Mouse (Mus musculus): ENCODE data around the gene Fbxl3. TPM values are rescaled to one million over a fixed set of nuclear protein-coding genes. Genes with fewer than 3 reads are reported as not detected.

Gene Fbxl3
- 24.0 and 25.2 TPM in 2 replicates for polyA plus RNA-seq (2014; fragmentation: Nextera tagmentation; extraction: Ambion mirVana)

GRCm38 (mm10) chr14:103099238-103099933, at the start of gene Fbxl3:
Gene Fbxl3, minus strand, starts transcription at chr14:103099566.
- no peaks in the 10 kb centered on the region for H3K4me1 ChIP-seq (ENCODE audit: control insufficient read depth, insufficient read depth, low read length)
- peak within 1 kb of the TSS; percentile 99 for H3K9ac ChIP-seq (ENCODE audit: low read length)
- ATAC-seq (ENCODE audit: insufficient number of reproducible peaks, low FRiP score, low TSS enrichment, low read depth), result peak; percentile 95
- peak within 1 kb of the TSS; percentile 99 for H3K27ac ChIP-seq (replicated peaks; ENCODE audit: low read depth, low read length)
- H3K27me3 ChIP-seq (ENCODE audit: control insufficient read depth, insufficient read depth, low read length), result no peaks in the 10 kb centered on the region
- peak; percentile 90 for DNase-seq (ENCODE audit: low spot score)
- WGBS, result under 1% methylated on average over 86 of the region's 88 CpGs
- peak within 1 kb of the TSS; percentile 62 for H3K4me2 ChIP-seq (ENCODE audit: low read depth, severe bottlenecking)
- H3K36me3 ChIP-seq (ENCODE audit: control insufficient read depth, insufficient read depth, low read length), result no peaks in the 10 kb centered on the region; the same call in 1 of the 2 replicates
- peak within 1 kb of the TSS; percentile 85 for H3K4me3 ChIP-seq (ENCODE audit: low read depth, low read length)
- no peaks in the 10 kb centered on the region for H3K9me3 ChIP-seq (ENCODE audit: control insufficient read depth, low read length)

- Histone ChIP-seq H3K9me3 (ENCODE audit: control insufficient read depth, low read length) (no peaks in the 10 kb centered on the region), H3K27me3 (ENCODE audit: control insufficient read depth, insufficient read depth, low read length) (no peaks in the 10 kb centered on the region), H3K27ac (replicated peaks; ENCODE audit: low read depth, low read length) (no peak overlapping the region), H3K9ac (ENCODE audit: low read length) (no peak overlapping the region), H3K36me3 (ENCODE audit: control insufficient read depth, insufficient read depth, low read length) (peaks cover 8% of the 10 kb centered on the region; the same call in 1 of the 2 replicates), H3K4me2 (ENCODE audit: low read depth, severe bottlenecking) (no peak overlapping the region), H3K4me1 (ENCODE audit: control insufficient read depth, insufficient read depth, low read length) (no peaks in the 10 kb centered on the region), H3K4me3 (ENCODE audit: low read depth, low read length) (no peak overlapping the region)
- DNase-seq (ENCODE audit: low spot score), result no peak
- no peak for ATAC-seq (ENCODE audit: insufficient number of reproducible peaks, low FRiP score, low TSS enrichment, low read depth)
- WGBS, result 78% methylated on average over 2 of the region's 2 CpGs
Observed at GRCm38 (mm10) chr14:103131991-103132390, 32.6 kb upstream of the Fbxl3 start.

- Histone ChIP-seq H3K36me3 (ENCODE audit: control insufficient read depth, insufficient read depth, low read length) (peaks cover 9% of the 10 kb centered on the region), H3K27me3 (ENCODE audit: control insufficient read depth, insufficient read depth, low read length) (no peaks in the 10 kb centered on the region), H3K9me3 (ENCODE audit: control insufficient read depth, low read length) (no peaks in the 10 kb centered on the region), H3K4me2 (ENCODE audit: low read depth, severe bottlenecking) (no peak overlapping the region), H3K4me3 (ENCODE audit: low read depth, low read length) (no peak overlapping the region), H3K9ac (ENCODE audit: low read length) (no peak overlapping the region), H3K4me1 (ENCODE audit: control insufficient read depth, insufficient read depth, low read length) (no peaks in the 10 kb centered on the region), H3K27ac (replicated peaks; ENCODE audit: low read depth, low read length) (no peak overlapping the region)
- ATAC-seq (ENCODE audit: insufficient number of reproducible peaks, low FRiP score, low TSS enrichment, low read depth) (no peak), DNase-seq (ENCODE audit: low spot score) (no peak)
- 89% methylated on average over 6 of the region's 6 CpGs for WGBS
Observed at GRCm38 (mm10) chr14:103125756-103126155, 26.4 kb upstream of the Fbxl3 start.

GRCm38 (mm10) chr14:103114994-103115670, 15.8 kb upstream of the Fbxl3 start:
- DNase-seq (ENCODE audit: low spot score), result no peak

GRCm38 (mm10) chr14:103112606-103113363, 13.4 kb upstream of the Fbxl3 start:
- DNase-seq (ENCODE audit: low spot score) (no peak), ATAC-seq (ENCODE audit: insufficient number of reproducible peaks, low FRiP score, low TSS enrichment, low read depth) (no peak)
- H3K36me3 ChIP-seq (ENCODE audit: control insufficient read depth, insufficient read depth, low read length), result peaks cover 8% of the 10 kb centered on the region; the same call in 1 of the 2 replicates
- no peak overlapping the region for H3K4me3 ChIP-seq (ENCODE audit: low read depth, low read length)
- H3K9ac ChIP-seq (ENCODE audit: low read length), result no peak overlapping the region
- no peak overlapping the region for H3K4me2 ChIP-seq (ENCODE audit: low read depth, severe bottlenecking)
- no peaks in the 10 kb centered on the region for H3K9me3 ChIP-seq (ENCODE audit: control insufficient read depth, low read length)
- no peaks in the 10 kb centered on the region for H3K27me3 ChIP-seq (ENCODE audit: control insufficient read depth, insufficient read depth, low read length)
- H3K4me1 ChIP-seq (ENCODE audit: control insufficient read depth, insufficient read depth, low read length), result no peaks in the 10 kb centered on the region
- WGBS, result 88% methylated on average over 3 of the region's 3 CpGs
- no peak overlapping the region for H3K27ac ChIP-seq (replicated peaks; ENCODE audit: low read depth, low read length)

More at GRCm38 (mm10) chr14:103114994-103115670, 15.8 kb upstream of the Fbxl3 start:
- no peak overlapping the region for H3K9ac ChIP-seq (ENCODE audit: low read length)
- H3K4me2 ChIP-seq (ENCODE audit: low read depth, severe bottlenecking), result no peak overlapping the region
- 92% methylated on average over 3 of the region's 3 CpGs for WGBS
- H3K9me3 ChIP-seq (ENCODE audit: control insufficient read depth, low read length), result no peaks in the 10 kb centered on the region
- no peaks in the 10 kb centered on the region for H3K4me1 ChIP-seq (ENCODE audit: control insufficient read depth, insufficient read depth, low read length)
- H3K4me3 ChIP-seq (ENCODE audit: low read depth, low read length), result no peak overlapping the region
- ATAC-seq (ENCODE audit: insufficient number of reproducible peaks, low FRiP score, low TSS enrichment, low read depth), result no peak
- peaks cover 14% of the 10 kb centered on the region; the same call in 1 of the 2 replicates for H3K36me3 ChIP-seq (ENCODE audit: control insufficient read depth, insufficient read depth, low read length)
- H3K27ac ChIP-seq (replicated peaks; ENCODE audit: low read depth, low read length), result no peak overlapping the region
- no peaks in the 10 kb centered on the region for H3K27me3 ChIP-seq (ENCODE audit: control insufficient read depth, insufficient read depth, low read length)

- no peaks in the 10 kb centered on the region for H3K27me3 ChIP-seq (ENCODE audit: control insufficient read depth, insufficient read depth, low read length)
Observed at GRCm38 (mm10) chr14:103109971-103110370, 10.6 kb upstream of the Fbxl3 start.

GRCm38 (mm10) chr14:103106301-103106700, 6.9 kb upstream of the Fbxl3 start:
- no peaks in the 10 kb centered on the region for H3K9me3 ChIP-seq (ENCODE audit: control insufficient read depth, low read length)
- H3K9ac ChIP-seq (ENCODE audit: low read length), result no peak overlapping the region
- H3K36me3 ChIP-seq (ENCODE audit: control insufficient read depth, insufficient read depth, low read length), result no peaks in the 10 kb centered on the region
- no peak for ATAC-seq (ENCODE audit: insufficient number of reproducible peaks, low FRiP score, low TSS enrichment, low read depth)
- H3K4me3 ChIP-seq (ENCODE audit: low read depth, low read length), result no peak overlapping the region
- WGBS, result 90% methylated on average over 2 of the region's 2 CpGs
- no peak overlapping the region for H3K27ac ChIP-seq (replicated peaks; ENCODE audit: low read depth, low read length)
- no peak overlapping the region for H3K4me2 ChIP-seq (ENCODE audit: low read depth, severe bottlenecking)
- no peak for DNase-seq (ENCODE audit: low spot score)
- no peaks in the 10 kb centered on the region for H3K4me1 ChIP-seq (ENCODE audit: control insufficient read depth, insufficient read depth, low read length)
- no peaks in the 10 kb centered on the region for H3K27me3 ChIP-seq (ENCODE audit: control insufficient read depth, insufficient read depth, low read length)

More at GRCm38 (mm10) chr14:103109971-103110370, 10.6 kb upstream of the Fbxl3 start:
- 89% methylated on average over 4 of the region's 4 CpGs for WGBS
- ATAC-seq (ENCODE audit: insufficient number of reproducible peaks, low FRiP score, low TSS enrichment, low read depth) (no peak), DNase-seq (ENCODE audit: low spot score) (no peak)
- Histone ChIP-seq H3K9me3 (ENCODE audit: control insufficient read depth, low read length) (no peaks in the 10 kb centered on the region), H3K9ac (ENCODE audit: low read length) (no peak overlapping the region), H3K27ac (replicated peaks; ENCODE audit: low read depth, low read length) (no peak overlapping the region), H3K36me3 (ENCODE audit: control insufficient read depth, insufficient read depth, low read length) (0 out of 2 replicates have a peak, but pooled peaks cover 4% of the 10 kb centered on the region), H3K4me2 (ENCODE audit: low read depth, severe bottlenecking) (no peak overlapping the region), H3K4me1 (ENCODE audit: control insufficient read depth, insufficient read depth, low read length) (no peaks in the 10 kb centered on the region), H3K4me3 (ENCODE audit: low read depth, low read length) (no peak overlapping the region)

GRCm38 (mm10) chr14:103102731-103103335, 3.5 kb upstream of the Fbxl3 start:
- H3K27me3 ChIP-seq (ENCODE audit: control insufficient read depth, insufficient read depth, low read length), result no peaks in the 10 kb centered on the region
- no peak overlapping the region for H3K4me3 ChIP-seq (ENCODE audit: low read depth, low read length)
- ATAC-seq (ENCODE audit: insufficient number of reproducible peaks, low FRiP score, low TSS enrichment, low read depth) (no peak), DNase-seq (ENCODE audit: low spot score) (no peak)
- H3K9me3 ChIP-seq (ENCODE audit: control insufficient read depth, low read length), result no peaks in the 10 kb centered on the region
- 83% methylated on average over 10 of the region's 10 CpGs for WGBS
- no peak overlapping the region for H3K9ac ChIP-seq (ENCODE audit: low read length)
- H3K27ac ChIP-seq (replicated peaks; ENCODE audit: low read depth, low read length), result no peak overlapping the region
- no peaks in the 10 kb centered on the region for H3K4me1 ChIP-seq (ENCODE audit: control insufficient read depth, insufficient read depth, low read length)
- H3K36me3 ChIP-seq (ENCODE audit: control insufficient read depth, insufficient read depth, low read length), result no peaks in the 10 kb centered on the region
- H3K4me2 ChIP-seq (ENCODE audit: low read depth, severe bottlenecking), result no peak overlapping the region

Measured in limb, embryonic 11.5 days (tissue).